Mouse (Mus musculus): ENCODE measurements around the gene Pou2f2. TPM values are rescaled to one million over a fixed set of nuclear protein-coding genes. Genes with fewer than 3 reads are reported as not detected.
"Not testable (repeated sequence)": the region's sequence is repeated elsewhere in the genome, so short reads cannot be mapped to it uniquely, and the experiment has no call there.

The Pou2f2 gene
- polyA plus RNA-seq, 1 experiment from 2014 or later = 0.58 TPM

- WGBS = 71% methylated on average over 3 of the region's 3 CpGs
- Histone ChIP-seq H3K4me3 (ENCODE audit: low read length) (no peak overlapping the region), H3K27me3 (ENCODE audit: control insufficient read depth, insufficient read depth, low read depth, low read length) (no peaks in the 10 kb centered on the region), H3K4me1 (replicated peaks; ENCODE audit: control insufficient read depth, insufficient read depth, low read length) (0 out of 2 replicates have a peak, but pooled peaks cover 2% of the 10 kb centered on the region), H3K9ac (ENCODE audit: low read length) (no peak overlapping the region), H3K4me2 (ENCODE audit: low read depth, low read length) (no peak overlapping the region), H3K27ac (ENCODE audit: low read length) (no peak overlapping the region), H3K36me3 (ENCODE audit: control insufficient read depth, insufficient read depth, low read length) (peaks cover 7% of the 10 kb centered on the region; the same call in 1 of the 2 replicates), H3K9me3 (ENCODE audit: control insufficient read depth, low read length) (no peaks in the 10 kb centered on the region)
- no peak for ATAC-seq (ENCODE audit: low read depth)
Measured at GRCm38 (mm10) chr7:25052587-25052986, 126.9 kb downstream of the Pou2f2 start.

- no peak for ATAC-seq (ENCODE audit: low read depth)
- H3K36me3 ChIP-seq (ENCODE audit: control insufficient read depth, insufficient read depth, low read length) = peaks cover 2% of the 10 kb centered on the region
- H3K4me1 ChIP-seq (replicated peaks; ENCODE audit: control insufficient read depth, insufficient read depth, low read length) = no peaks in the 10 kb centered on the region
- no peaks in the 10 kb centered on the region for H3K27me3 ChIP-seq (ENCODE audit: control insufficient read depth, insufficient read depth, low read depth, low read length)
- H3K27ac ChIP-seq (ENCODE audit: low read length) = no peak overlapping the region
- no peaks in the 10 kb centered on the region for H3K9me3 ChIP-seq (ENCODE audit: control insufficient read depth, low read length)
- no peak overlapping the region for H3K4me2 ChIP-seq (ENCODE audit: low read depth, low read length)
- 76% methylated on average over 16 of the region's 16 CpGs for WGBS
- no peak overlapping the region for H3K4me3 ChIP-seq (ENCODE audit: low read length)
- H3K9ac ChIP-seq (ENCODE audit: low read length) = no peak overlapping the region; the same call in 1 of the 2 replicates
Measured at GRCm38 (mm10) chr7:25049295-25049930, 130.1 kb downstream of the Pou2f2 start.

GRCm38 (mm10) chr7:25047363-25047762, 132.2 kb downstream of the Pou2f2 start:
- Histone ChIP-seq H3K27me3 (ENCODE audit: control insufficient read depth, insufficient read depth, low read depth, low read length) (no peaks in the 10 kb centered on the region), H3K27ac (ENCODE audit: low read length) (no peak overlapping the region), H3K4me1 (replicated peaks; ENCODE audit: control insufficient read depth, insufficient read depth, low read length) (no peaks in the 10 kb centered on the region), H3K4me3 (ENCODE audit: low read length) (no peak overlapping the region), H3K9ac (ENCODE audit: low read length) (no peak overlapping the region), H3K36me3 (ENCODE audit: control insufficient read depth, insufficient read depth, low read length) (peaks cover 2% of the 10 kb centered on the region), H3K9me3 (ENCODE audit: control insufficient read depth, low read length) (no peaks in the 10 kb centered on the region), H3K4me2 (ENCODE audit: low read depth, low read length) (no peak overlapping the region)
- WGBS = 86% methylated on average over 8 of the region's 8 CpGs
- no peak for ATAC-seq (ENCODE audit: low read depth)

GRCm38 (mm10) chr7:25044599-25044998, 134.9 kb downstream of the Pou2f2 start:
- H3K27ac ChIP-seq (ENCODE audit: low read length); H3K9ac ChIP-seq (ENCODE audit: low read length); ATAC-seq (ENCODE audit: low read depth); H3K36me3 ChIP-seq (ENCODE audit: control insufficient read depth, insufficient read depth, low read length); H3K27me3 ChIP-seq (ENCODE audit: control insufficient read depth, insufficient read depth, low read depth, low read length); H3K4me3 ChIP-seq (ENCODE audit: low read length); H3K9me3 ChIP-seq (ENCODE audit: control insufficient read depth, low read length); H3K4me2 ChIP-seq (ENCODE audit: low read depth, low read length); H3K4me1 ChIP-seq (replicated peaks; ENCODE audit: control insufficient read depth, insufficient read depth, low read length): not testable (repeated sequence)
- WGBS = 79% methylated on average over 7 of the region's 7 CpGs

GRCm38 (mm10) chr7:25041921-25042320, 137.6 kb downstream of the Pou2f2 start:
- ATAC-seq (ENCODE audit: low read depth) = no peak
- peaks cover 2% of the 10 kb centered on the region for H3K36me3 ChIP-seq (ENCODE audit: control insufficient read depth, insufficient read depth, low read length)
- H3K27ac ChIP-seq (ENCODE audit: low read length) = no peak overlapping the region

More at GRCm38 (mm10) chr7:25041921-25042320, 137.6 kb downstream of the Pou2f2 start:
- no peak overlapping the region for H3K4me2 ChIP-seq (ENCODE audit: low read depth, low read length)
- WGBS = 87% methylated on average over 12 of the region's 12 CpGs
- no peaks in the 10 kb centered on the region for H3K9me3 ChIP-seq (ENCODE audit: control insufficient read depth, low read length)
- H3K9ac ChIP-seq (ENCODE audit: low read length) = no peak overlapping the region
- no peaks in the 10 kb centered on the region for H3K4me1 ChIP-seq (replicated peaks; ENCODE audit: control insufficient read depth, insufficient read depth, low read length)
- no peaks in the 10 kb centered on the region for H3K27me3 ChIP-seq (ENCODE audit: control insufficient read depth, insufficient read depth, low read depth, low read length)
- H3K4me3 ChIP-seq (ENCODE audit: low read length) = no peak overlapping the region

Small RNA genes within 50 kb of the gene (microRNA-seq; reads per million reads assigned to microRNA genes)
- gene Mir6537 = not detected
- gene Mir7048 = not detected

Other genes with a start within 250 kb of the Pou2f2 start
- gene Gm4881, start 235.2 kb downstream of the Pou2f2 start, polyA plus RNA-seq (2015; fragmentation: Nextera tagmentation; extraction: Ambion mirVana) = not detected in 2 replicates
- gene Rabac1, start 207.0 kb downstream of the Pou2f2 start, polyA plus RNA-seq (2015; fragmentation: Nextera tagmentation; extraction: Ambion mirVana) = 180 and 202 TPM in 2 replicates
- 1.0 and 2.1 TPM in 2 replicates for gene Atp1a3, start 173.8 kb downstream of the Pou2f2 start, polyA plus RNA-seq (2015; fragmentation: Nextera tagmentation; extraction: Ambion mirVana)
- 3.5 and 3.6 TPM in 2 replicates for gene Grik5, start 107.4 kb downstream of the Pou2f2 start, polyA plus RNA-seq (2015; fragmentation: Nextera tagmentation; extraction: Ambion mirVana)
- gene Zfp574, start 107.2 kb downstream of the Pou2f2 start, polyA plus RNA-seq (2015; fragmentation: Nextera tagmentation; extraction: Ambion mirVana) = 28.9 and 30.5 TPM in 2 replicates
- 9.0 and 9.5 TPM in 2 replicates for gene Dedd2, start 40.9 kb upstream of the Pou2f2 start, polyA plus RNA-seq (2015; fragmentation: Nextera tagmentation; extraction: Ambion mirVana)
- gene Zfp526, start 41.7 kb upstream of the Pou2f2 start, polyA plus RNA-seq (2015; fragmentation: Nextera tagmentation; extraction: Ambion mirVana) = 2.3 and 2.5 TPM in 2 replicates
- 7.1 and 8.2 TPM in 2 replicates for gene Gsk3a, start 58.1 kb upstream of the Pou2f2 start, polyA plus RNA-seq (2015; fragmentation: Nextera tagmentation; extraction: Ambion mirVana)
- gene Erf, start 71.0 kb upstream of the Pou2f2 start, polyA plus RNA-seq (2015; fragmentation: Nextera tagmentation; extraction: Ambion mirVana) = 10.5 and 13.6 TPM in 2 replicates
- gene Cic, start 88.0 kb upstream of the Pou2f2 start, polyA plus RNA-seq (2015; fragmentation: Nextera tagmentation; extraction: Ambion mirVana) = 23.5 and 28.9 TPM in 2 replicates
- 170 and 173 TPM in 2 replicates for gene Pafah1b3, start 118.3 kb upstream of the Pou2f2 start, polyA plus RNA-seq (2015; fragmentation: Nextera tagmentation; extraction: Ambion mirVana)
- 0.13 TPM in 1 of 2 replicates, not detected in the other for gene Prr19, start 121.7 kb upstream of the Pou2f2 start, polyA plus RNA-seq (2015; fragmentation: Nextera tagmentation; extraction: Ambion mirVana)
- 0.14 and 0.49 TPM in 2 replicates for gene Tmem145, start 126.4 kb upstream of the Pou2f2 start, polyA plus RNA-seq (2015; fragmentation: Nextera tagmentation; extraction: Ambion mirVana)
- 11.8 and 12.1 TPM in 2 replicates for gene Megf8, start 137.4 kb upstream of the Pou2f2 start, polyA plus RNA-seq (2015; fragmentation: Nextera tagmentation; extraction: Ambion mirVana)
- 0.33 and 2.9 TPM in 2 replicates for gene Cnfn, start 190.0 kb upstream of the Pou2f2 start, polyA plus RNA-seq (2015; fragmentation: Nextera tagmentation; extraction: Ambion mirVana)
- 9.4 and 11.4 TPM in 2 replicates for gene Lipe, start 219.0 kb upstream of the Pou2f2 start, polyA plus RNA-seq (2015; fragmentation: Nextera tagmentation; extraction: Ambion mirVana)
- 0.49 TPM in 1 of 2 replicates, not detected in the other for gene Cxcl17, start 233.2 kb upstream of the Pou2f2 start, polyA plus RNA-seq (2015; fragmentation: Nextera tagmentation; extraction: Ambion mirVana)

All from lung, embryonic 16.5 days (tissue).